Mouse (Mus musculus): ENCODE results near the gene Platr17. TPM values are rescaled to one million over a fixed set of nuclear protein-coding genes. Genes with fewer than 3 reads are reported as not detected.

Gene Platr17
- polyA plus RNA-seq, 1 experiment from 2014 or later: not detected

- under 1% methylated on average over 14 of the region's 14 CpGs for WGBS
- H3K9me3 ChIP-seq (replicated peaks; ENCODE audit: control insufficient read depth, low read length): no peaks in the 10 kb centered on the region
- peak overlapping the region; percentile 77 for H3K27ac ChIP-seq (ENCODE audit: low read depth, low read length)
- H3K9ac ChIP-seq (ENCODE audit: low read length): peak overlapping the region; percentile 90
- ATAC-seq: no peak
- peak overlapping the region; percentile 94 for H3K4me3 ChIP-seq (ENCODE audit: low read depth, low read length)
- no peak for DNase-seq (ENCODE audit: low spot score)
- peaks cover 11% of the 10 kb centered on the region for H3K4me1 ChIP-seq (ENCODE audit: control insufficient read depth, insufficient read depth, low read length)
- H3K36me3 ChIP-seq (ENCODE audit: control insufficient read depth, insufficient read depth, low read length): peaks cover 37% of the 10 kb centered on the region
- H3K27me3 ChIP-seq (replicated peaks; ENCODE audit: control insufficient read depth, insufficient read depth, low read length): no peaks in the 10 kb centered on the region
- H3K4me2 ChIP-seq (ENCODE audit: low read length): peak overlapping the region; percentile 93
These were observed 4.9 kb downstream of the Platr17 start for GRCm38 (mm10) chr17:33909869-33910250.

- Histone ChIP-seq H3K4me2 (ENCODE audit: low read length) (peak overlapping the region; percentile 93), H3K27ac (ENCODE audit: low read depth, low read length) (no peak overlapping the region), H3K9me3 (replicated peaks; ENCODE audit: control insufficient read depth, low read length) (no peaks in the 10 kb centered on the region), H3K36me3 (ENCODE audit: control insufficient read depth, insufficient read depth, low read length) (peaks cover 41% of the 10 kb centered on the region), H3K27me3 (replicated peaks; ENCODE audit: control insufficient read depth, insufficient read depth, low read length) (no peaks in the 10 kb centered on the region), H3K4me3 (ENCODE audit: low read depth, low read length) (peak overlapping the region; percentile 94), H3K9ac (ENCODE audit: low read length) (peak overlapping the region; percentile 90), H3K4me1 (ENCODE audit: control insufficient read depth, insufficient read depth, low read length) (peaks cover 11% of the 10 kb centered on the region)
- DNase-seq (ENCODE audit: low spot score) (no peak), ATAC-seq (no peak)
- 51% methylated on average over 11 of the region's 11 CpGs for WGBS
These were observed 5.6 kb downstream of the Platr17 start for GRCm38 (mm10) chr17:33910346-33911051.

- Histone ChIP-seq H3K4me3 (ENCODE audit: low read depth, low read length) (no peak overlapping the region), H3K27me3 (replicated peaks; ENCODE audit: control insufficient read depth, insufficient read depth, low read length) (no peaks in the 10 kb centered on the region), H3K4me2 (ENCODE audit: low read length) (no peak overlapping the region), H3K9me3 (replicated peaks; ENCODE audit: control insufficient read depth, low read length) (no peaks in the 10 kb centered on the region), H3K9ac (ENCODE audit: low read length) (no peak overlapping the region), H3K4me1 (ENCODE audit: control insufficient read depth, insufficient read depth, low read length) (peaks cover 11% of the 10 kb centered on the region), H3K27ac (ENCODE audit: low read depth, low read length) (no peak overlapping the region), H3K36me3 (ENCODE audit: control insufficient read depth, insufficient read depth, low read length) (peaks cover 41% of the 10 kb centered on the region)
- ATAC-seq (no peak), DNase-seq (ENCODE audit: low spot score) (no peak)
- 90% methylated on average over 31 of the region's 31 CpGs for WGBS
These were observed 6.3 kb downstream of the Platr17 start for GRCm38 (mm10) chr17:33911052-33911812.

GRCm38 (mm10) chr17:33911813-33912414, 7.0 kb downstream of the Platr17 start:
- no peak overlapping the region for H3K4me2 ChIP-seq (ENCODE audit: low read length)
- no peak overlapping the region for H3K9ac ChIP-seq (ENCODE audit: low read length)
- H3K27me3 ChIP-seq (replicated peaks; ENCODE audit: control insufficient read depth, insufficient read depth, low read length): no peaks in the 10 kb centered on the region
- peaks cover 41% of the 10 kb centered on the region for H3K36me3 ChIP-seq (ENCODE audit: control insufficient read depth, insufficient read depth, low read length)
- WGBS: 94% methylated on average over 28 of the region's 28 CpGs
- ATAC-seq (no peak), DNase-seq (ENCODE audit: low spot score) (no peak)
- no peaks in the 10 kb centered on the region for H3K9me3 ChIP-seq (replicated peaks; ENCODE audit: control insufficient read depth, low read length)
- no peak overlapping the region for H3K4me3 ChIP-seq (ENCODE audit: low read depth, low read length)
- H3K27ac ChIP-seq (ENCODE audit: low read depth, low read length): no peak overlapping the region
- peaks cover 16% of the 10 kb centered on the region for H3K4me1 ChIP-seq (ENCODE audit: control insufficient read depth, insufficient read depth, low read length)

DNA sequence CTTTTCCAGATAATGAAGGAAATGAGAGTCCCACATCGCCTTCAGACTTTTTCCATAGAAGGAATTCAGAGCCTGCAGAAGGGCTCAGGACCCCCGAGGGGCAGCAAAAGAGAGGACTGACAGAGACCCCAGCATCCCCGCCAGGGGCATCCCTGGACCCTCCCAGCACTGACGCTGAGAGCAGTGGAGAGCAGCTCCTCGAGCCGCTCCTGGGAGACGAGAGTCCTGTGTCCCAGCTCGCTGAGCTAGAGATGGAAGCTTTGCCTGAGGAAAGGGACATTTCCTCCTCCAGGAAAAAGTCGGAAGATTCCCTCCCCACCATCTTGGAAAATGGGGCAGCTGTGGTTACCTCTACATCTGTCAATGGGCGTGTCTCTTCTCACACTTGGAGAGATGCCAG, 8.3 kb downstream of the Platr17 start:
- peaks cover 13% of the 10 kb centered on the region for H3K4me1 ChIP-seq (ENCODE audit: control insufficient read depth, insufficient read depth, low read length)

DNA sequence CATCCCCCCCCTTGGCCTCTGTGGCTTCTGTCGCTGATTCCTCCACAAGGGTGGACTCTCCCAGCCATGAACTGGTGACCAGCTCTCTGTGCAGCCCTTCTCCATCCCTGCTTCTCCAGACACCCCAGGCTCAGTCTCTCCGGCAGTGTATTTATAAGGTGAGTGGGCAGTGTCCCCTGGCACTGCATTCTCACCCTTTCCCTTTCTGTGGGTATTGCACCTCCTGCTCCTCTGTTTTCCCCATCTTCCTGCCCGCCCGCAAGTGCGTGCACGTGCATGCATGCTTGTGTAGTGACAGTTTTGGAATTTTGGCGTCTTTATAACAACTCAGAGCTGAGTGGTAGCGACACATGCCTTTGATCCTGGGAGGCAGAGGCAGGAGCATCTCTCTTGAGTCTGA, 9.0 kb downstream of the Platr17 start:
- WGBS: 97% methylated on average over 8 of the region's 8 CpGs
- Histone ChIP-seq H3K27ac (ENCODE audit: low read depth, low read length) (no peak overlapping the region), H3K4me1 (ENCODE audit: control insufficient read depth, insufficient read depth, low read length) (peaks cover 14% of the 10 kb centered on the region), H3K9me3 (replicated peaks; ENCODE audit: control insufficient read depth, low read length) (no peaks in the 10 kb centered on the region), H3K36me3 (ENCODE audit: control insufficient read depth, insufficient read depth, low read length) (peaks cover 41% of the 10 kb centered on the region), H3K4me3 (ENCODE audit: low read depth, low read length) (no peak overlapping the region), H3K4me2 (ENCODE audit: low read length) (no peak overlapping the region), H3K9ac (ENCODE audit: low read length) (no peak overlapping the region), H3K27me3 (replicated peaks; ENCODE audit: control insufficient read depth, insufficient read depth, low read length) (no peaks in the 10 kb centered on the region)
- ATAC-seq (no peak), DNase-seq (ENCODE audit: low spot score) (no peak)

More for the DNA sequence above, 8.3 kb downstream of the Platr17 start:
- 88% methylated on average over 10 of the region's 10 CpGs for WGBS
- DNase-seq (ENCODE audit: low spot score) (no peak), ATAC-seq (no peak)
- no peaks in the 10 kb centered on the region for H3K27me3 ChIP-seq (replicated peaks; ENCODE audit: control insufficient read depth, insufficient read depth, low read length)
- no peaks in the 10 kb centered on the region for H3K9me3 ChIP-seq (replicated peaks; ENCODE audit: control insufficient read depth, low read length)
- H3K36me3 ChIP-seq (ENCODE audit: control insufficient read depth, insufficient read depth, low read length): peaks cover 41% of the 10 kb centered on the region
- no peak overlapping the region for H3K27ac ChIP-seq (ENCODE audit: low read depth, low read length)
- H3K9ac ChIP-seq (ENCODE audit: low read length): no peak overlapping the region
- H3K4me2 ChIP-seq (ENCODE audit: low read length): no peak overlapping the region
- H3K4me3 ChIP-seq (ENCODE audit: low read depth, low read length): no peak overlapping the region

- H3K9ac ChIP-seq (ENCODE audit: low read length): no peak overlapping the region
- H3K36me3 ChIP-seq (ENCODE audit: control insufficient read depth, insufficient read depth, low read length): peaks cover 41% of the 10 kb centered on the region
- no peak for DNase-seq (ENCODE audit: low spot score)
- 66% methylated on average over 13 of the region's 13 CpGs for whole genome bisulfite sequencing
- H3K4me2 ChIP-seq (ENCODE audit: low read length): peak overlapping the region; percentile 63
- H3K9me3 ChIP-seq (replicated peaks; ENCODE audit: control insufficient read depth, low read length): no peaks in the 10 kb centered on the region
- peak overlapping the region; percentile 55; the same call in 1 of the 2 replicates for H3K4me3 ChIP-seq (ENCODE audit: low read depth, low read length)
- no peaks in the 10 kb centered on the region for H3K27me3 ChIP-seq (replicated peaks; ENCODE audit: control insufficient read depth, insufficient read depth, low read length)
- no peak for ATAC-seq
- H3K27ac ChIP-seq (ENCODE audit: low read depth, low read length): no peak overlapping the region
- peaks cover 24% of the 10 kb centered on the region for H3K4me1 ChIP-seq (ENCODE audit: control insufficient read depth, insufficient read depth, low read length)
These were observed 10.0 kb downstream of the Platr17 start for GRCm38 (mm10) chr17:33914969-33915391.

- Histone ChIP-seq H3K36me3 (ENCODE audit: control insufficient read depth, insufficient read depth, low read length) (peaks cover 41% of the 10 kb centered on the region), H3K9ac (ENCODE audit: low read length) (peak within 1 kb of the TSS; percentile 61), H3K4me2 (ENCODE audit: low read length) (peak within 1 kb of the TSS; percentile 63), H3K4me3 (ENCODE audit: low read depth, low read length) (peak within 1 kb of the TSS; percentile 55), H3K27ac (ENCODE audit: low read depth, low read length) (peak within 1 kb of the TSS; percentile 76), H3K4me1 (ENCODE audit: control insufficient read depth, insufficient read depth, low read length) (peaks cover 24% of the 10 kb centered on the region), H3K27me3 (replicated peaks; ENCODE audit: control insufficient read depth, insufficient read depth, low read length) (no peaks in the 10 kb centered on the region), H3K9me3 (replicated peaks; ENCODE audit: control insufficient read depth, low read length) (no peaks in the 10 kb centered on the region)
- peak; percentile 98 for DNase-seq (ENCODE audit: low spot score)
- ATAC-seq: peak; percentile 92
- under 1% methylated on average over 31 of the region's 34 CpGs for WGBS
These were observed 10.8 kb downstream of the Platr17 start, which contains the start of the genes Tapbp and Zbtb22 for GRCm38 (mm10) chr17:33915671-33916250. Gene Tapbp (plus strand): TSS chr17:33915899. Gene Zbtb22 (plus strand): TSS chr17:33915904.
